Mouse (Mus musculus): ENCODE measurements around the gene Slc35b2. TPM values are rescaled to one million over a fixed set of nuclear protein-coding genes. Genes with fewer than 3 reads are reported as not detected.
A peak's percentile ranks its signal among the peaks of the same experiment; 100 is the strongest.

Gene Slc35b2
- 89.2 and 95.3 TPM in 2 replicates for polyA plus RNA-seq (2015; fragmentation: Nextera tagmentation; extraction: Ambion mirVana)

GRCm38 (mm10) chr17:45563655-45564530, at the start of gene Slc35b2:
TSS of gene Slc35b2 (plus strand) at chr17:45563874.
- Histone ChIP-seq H3K4me2 (replicated peaks) (peak within 1 kb of the TSS; percentile 99), H3K9ac (replicated peaks) (peak within 1 kb of the TSS; percentile 76), H3K9me3 (no peaks in the 10 kb centered on the region), H3K4me1 (replicated peaks) (peaks cover 43% of the 10 kb centered on the region), H3K36me3 (peaks cover 35% of the 10 kb centered on the region), H3K4me3 (replicated peaks) (peak within 1 kb of the TSS; percentile 56), H3K27me3 (no peaks in the 10 kb centered on the region), H3K27ac (peak within 1 kb of the TSS; percentile 85)
- under 1% methylated on average over 58 of the region's 61 CpGs for WGBS
- ATAC-seq: peak; percentile 86

GRCm38 (mm10) chr17:45515204-45515726, 48.4 kb upstream of the Slc35b2 start:
- Histone ChIP-seq H3K27ac (no peak overlapping the region), H3K36me3 (peaks cover 40% of the 10 kb centered on the region), H3K4me1 (replicated peaks) (0 out of 2 replicates have a peak, but pooled peaks cover 4% of the 10 kb centered on the region), H3K9me3 (no peaks in the 10 kb centered on the region), H3K9ac (replicated peaks) (no peak overlapping the region), H3K27me3 (no peaks in the 10 kb centered on the region), H3K4me2 (replicated peaks) (no peak overlapping the region), H3K4me3 (replicated peaks) (no peak overlapping the region)
- no peak for ATAC-seq
- 49% methylated on average over 15 of the region's 15 CpGs for WGBS

- no peak overlapping the region for H3K4me2 ChIP-seq (replicated peaks)
- no peak for ATAC-seq
- 88% methylated on average over 10 of the region's 10 CpGs for WGBS
- H3K9me3 ChIP-seq: no peaks in the 10 kb centered on the region
- H3K4me3 ChIP-seq (replicated peaks): no peak overlapping the region
- no peak overlapping the region for H3K9ac ChIP-seq (replicated peaks)
- peaks cover 40% of the 10 kb centered on the region for H3K36me3 ChIP-seq
- no peak overlapping the region for H3K27ac ChIP-seq
- H3K4me1 ChIP-seq (replicated peaks): 0 out of 2 replicates have a peak, but pooled peaks cover 4% of the 10 kb centered on the region
- H3K27me3 ChIP-seq: no peaks in the 10 kb centered on the region
Observed at GRCm38 (mm10) chr17:45515806-45516205, 47.9 kb upstream of the Slc35b2 start.

GRCm38 (mm10) chr17:45516488-45516887, 47.2 kb upstream of the Slc35b2 start:
- Histone ChIP-seq H3K27me3 (no peaks in the 10 kb centered on the region), H3K4me3 (replicated peaks) (no peak overlapping the region), H3K9ac (replicated peaks) (0 out of 2 replicates have a peak overlapping the region, but pooled peaks have one; percentile 39), H3K36me3 (peaks cover 39% of the 10 kb centered on the region), H3K27ac (no peak overlapping the region), H3K4me1 (replicated peaks) (0 out of 2 replicates have a peak, but pooled peaks cover 4% of the 10 kb centered on the region), H3K9me3 (no peaks in the 10 kb centered on the region), H3K4me2 (replicated peaks) (no peak overlapping the region)
- WGBS: 47% methylated on average over 8 of the region's 8 CpGs
- peak; percentile 51 for ATAC-seq

- Histone ChIP-seq H3K9me3 (no peaks in the 10 kb centered on the region), H3K36me3 (peaks cover 35% of the 10 kb centered on the region), H3K4me1 (replicated peaks) (peaks cover 4% of the 10 kb centered on the region), H3K27ac (no peak overlapping the region), H3K27me3 (no peaks in the 10 kb centered on the region), H3K4me2 (replicated peaks) (no peak overlapping the region), H3K4me3 (replicated peaks) (no peak overlapping the region), H3K9ac (replicated peaks) (no peak overlapping the region)
- ATAC-seq: 0 out of 2 replicates have a peak, but pooled peaks have one; percentile 5
- 92% methylated on average over 21 of the region's 21 CpGs for WGBS
Observed at GRCm38 (mm10) chr17:45517135-45517534, 46.5 kb upstream of the Slc35b2 start.

GRCm38 (mm10) chr17:45517549-45518215, 46.0 kb upstream of the Slc35b2 start:
- Histone ChIP-seq H3K4me1 (replicated peaks) (peaks cover 10% of the 10 kb centered on the region), H3K27ac (no peak overlapping the region), H3K9me3 (no peaks in the 10 kb centered on the region), H3K27me3 (no peaks in the 10 kb centered on the region), H3K4me2 (replicated peaks) (no peak overlapping the region), H3K9ac (replicated peaks) (no peak overlapping the region), H3K36me3 (peaks cover 35% of the 10 kb centered on the region), H3K4me3 (replicated peaks) (no peak overlapping the region)
- ATAC-seq: no peak
- 93% methylated on average over 28 of the region's 28 CpGs for WGBS

- no peak overlapping the region for H3K4me2 ChIP-seq (replicated peaks)
- 87% methylated on average over 12 of the region's 12 CpGs for WGBS
- H3K36me3 ChIP-seq: peaks cover 35% of the 10 kb centered on the region
- H3K4me1 ChIP-seq (replicated peaks): peaks cover 20% of the 10 kb centered on the region
- no peaks in the 10 kb centered on the region for H3K9me3 ChIP-seq
- no peak overlapping the region for H3K4me3 ChIP-seq (replicated peaks)
- ATAC-seq: no peak
- H3K27me3 ChIP-seq: peaks cover 4% of the 10 kb centered on the region
- no peak overlapping the region for H3K27ac ChIP-seq
- no peak overlapping the region for H3K9ac ChIP-seq (replicated peaks)
Observed at GRCm38 (mm10) chr17:45518766-45519475, 44.8 kb upstream of the Slc35b2 start.

- Histone ChIP-seq H3K27ac (no peak overlapping the region), H3K36me3 (peaks cover 32% of the 10 kb centered on the region), H3K9ac (replicated peaks) (no peak overlapping the region), H3K4me3 (replicated peaks) (no peak overlapping the region), H3K4me2 (replicated peaks) (no peak overlapping the region), H3K27me3 (peaks cover 16% of the 10 kb centered on the region), H3K9me3 (no peaks in the 10 kb centered on the region), H3K4me1 (replicated peaks) (peaks cover 20% of the 10 kb centered on the region)
- WGBS: 88% methylated on average over 11 of the region's 11 CpGs
- ATAC-seq: no peak
Observed at GRCm38 (mm10) chr17:45520136-45520535, 43.5 kb upstream of the Slc35b2 start.

GRCm38 (mm10) chr17:45523263-45523662, 40.4 kb upstream of the Slc35b2 start, which contains the start of gene Tcte1:
TSS of gene Tcte1 (plus strand) at chr17:45523434.
- H3K4me1 ChIP-seq (replicated peaks): peaks cover 16% of the 10 kb centered on the region
- peak within 1 kb of the TSS; percentile 44 for H3K4me3 ChIP-seq (replicated peaks)
- ATAC-seq: peak; percentile 83
- H3K27me3 ChIP-seq: peaks cover 29% of the 10 kb centered on the region
- peaks cover 25% of the 10 kb centered on the region for H3K36me3 ChIP-seq
- H3K9me3 ChIP-seq: no peaks in the 10 kb centered on the region
- peak within 1 kb of the TSS; percentile 74 for H3K4me2 ChIP-seq (replicated peaks)
- under 1% methylated on average over 21 of the region's 21 CpGs for WGBS
- H3K27ac ChIP-seq: no peak within 1 kb of the TSS
- H3K9ac ChIP-seq (replicated peaks): peak within 1 kb of the TSS; percentile 68

GRCm38 (mm10) chr17:45524961-45525360, 38.7 kb upstream of the Slc35b2 start:
- 77% methylated on average over 4 of the region's 4 CpGs for WGBS

GRCm38 (mm10) chr17:45526571-45526970, 37.1 kb upstream of the Slc35b2 start:
- Histone ChIP-seq H3K36me3 (no peaks in the 10 kb centered on the region), H3K4me3 (replicated peaks) (no peak overlapping the region), H3K9me3 (no peaks in the 10 kb centered on the region), H3K9ac (replicated peaks) (no peak overlapping the region), H3K27me3 (peaks cover 50% of the 10 kb centered on the region), H3K4me1 (replicated peaks) (peaks cover 16% of the 10 kb centered on the region), H3K4me2 (replicated peaks) (no peak overlapping the region), H3K27ac (no peak overlapping the region)
- no peak for ATAC-seq
- WGBS: 21% methylated on average over 5 of the region's 5 CpGs

More at GRCm38 (mm10) chr17:45524961-45525360, 38.7 kb upstream of the Slc35b2 start:
- H3K4me2 ChIP-seq (replicated peaks): no peak overlapping the region
- H3K9me3 ChIP-seq: no peaks in the 10 kb centered on the region
- no peak overlapping the region for H3K4me3 ChIP-seq (replicated peaks)
- peaks cover 13% of the 10 kb centered on the region for H3K36me3 ChIP-seq
- peaks cover 41% of the 10 kb centered on the region for H3K27me3 ChIP-seq
- no peak overlapping the region for H3K9ac ChIP-seq (replicated peaks)
- peaks cover 16% of the 10 kb centered on the region for H3K4me1 ChIP-seq (replicated peaks)
- ATAC-seq: no peak
- H3K27ac ChIP-seq: no peak overlapping the region

Measured in midbrain, embryonic 13.5 days (tissue).